Mouse (Mus musculus): Measurements from ENCODE around the gene Map2k5.

Map2k5 gene

GRCm38 (mm10) chr9:63377270-63378142, at the start of gene Map2k5:
Gene Map2k5, minus strand, starts transcription at chr9:63377902.
- peak; percentile 88 for DNase-seq (ENCODE audit: low spot score)

- DNase-seq (ENCODE audit: low spot score): no peak
Measured at GRCm38 (mm10) chr9:63421096-63421736, 43.5 kb upstream of the Map2k5 start.

- no peak for DNase-seq (ENCODE audit: low spot score)
Measured at GRCm38 (mm10) chr9:63420396-63420795, 42.7 kb upstream of the Map2k5 start.

GRCm38 (mm10) chr9:63400176-63400575, 22.5 kb upstream of the Map2k5 start:
- DNase-seq (ENCODE audit: low spot score): no peak

- no peak for DNase-seq (ENCODE audit: low spot score)
Measured at GRCm38 (mm10) chr9:63399463-63399815, 21.7 kb upstream of the Map2k5 start.

- DNase-seq (ENCODE audit: low spot score): peak; percentile 96
Measured at GRCm38 (mm10) chr9:63398611-63399462, 21.1 kb upstream of the Map2k5 start, which contains the start of gene 2300009A05Rik. Gene 2300009A05Rik, minus strand, starts transcription at chr9:63399246.

- DNase-seq (ENCODE audit: low spot score): no peak
Measured at GRCm38 (mm10) chr9:63395612-63396011, 17.9 kb upstream of the Map2k5 start.

GRCm38 (mm10) chr9:63391307-63391706, 13.6 kb upstream of the Map2k5 start:
- DNase-seq (ENCODE audit: low spot score): no peak

- DNase-seq (ENCODE audit: low spot score): no peak
Measured at GRCm38 (mm10) chr9:63382761-63383160, 5.1 kb upstream of the Map2k5 start.

GRCm38 (mm10) chr9:63380326-63380725, 2.6 kb upstream of the Map2k5 start:
- DNase-seq (ENCODE audit: low spot score): no peak

GRCm38 (mm10) chr9:63378174-63378573, 472 bp upstream of the Map2k5 start:
- no peak for DNase-seq (ENCODE audit: low spot score)

- no peak for DNase-seq (ENCODE audit: low spot score)
Measured at GRCm38 (mm10) chr9:63373315-63373714, 4.4 kb downstream of the Map2k5 start.

GRCm38 (mm10) chr9:63372541-63372940, 5.2 kb downstream of the Map2k5 start:
- DNase-seq (ENCODE audit: low spot score): no peak

- peak; percentile 17 for DNase-seq (ENCODE audit: low spot score)
Measured at GRCm38 (mm10) chr9:63360410-63360809, 17.3 kb downstream of the Map2k5 start.

GRCm38 (mm10) chr9:63359016-63359415, 18.7 kb downstream of the Map2k5 start:
- DNase-seq (ENCODE audit: low spot score): no peak

- DNase-seq (ENCODE audit: low spot score): no peak
Measured at GRCm38 (mm10) chr9:63356721-63357120, 21.0 kb downstream of the Map2k5 start.

- no peak for DNase-seq (ENCODE audit: low spot score)
Measured at GRCm38 (mm10) chr9:63356278-63356677, 21.4 kb downstream of the Map2k5 start.

GRCm38 (mm10) chr9:63354168-63354567, 23.5 kb downstream of the Map2k5 start:
- DNase-seq (ENCODE audit: low spot score): peak; percentile 64

GRCm38 (mm10) chr9:63350030-63350429, 27.7 kb downstream of the Map2k5 start:
- DNase-seq (ENCODE audit: low spot score): no peak

GRCm38 (mm10) chr9:63349241-63349640, 28.5 kb downstream of the Map2k5 start:
- no peak for DNase-seq (ENCODE audit: low spot score)

GRCm38 (mm10) chr9:63348146-63348545, 29.6 kb downstream of the Map2k5 start:
- no peak for DNase-seq (ENCODE audit: low spot score)

- no peak for DNase-seq (ENCODE audit: low spot score)
Measured at GRCm38 (mm10) chr9:63346029-63346428, 31.7 kb downstream of the Map2k5 start.

Measured in MN1 (cell line).